Mouse (Mus musculus) left cerebral cortex, adult 8-10 months (tissue): ENCODE data around the gene Aqp1. TPM values are rescaled to one million over a fixed set of nuclear protein-coding genes. Genes with fewer than 3 reads are reported as not detected.

Source experiments
- DNase-seq, 2 experiments: peaks; one replicate each; pipeline ENCODE4 v3.0.0; 2022; ENCODE audit warnings: low spot score in 2 of 2
- total RNA-seq, 4 experiments: library from RNA; stranded (reverse); gene quantifications; 2 replicates each; pipeline ENCODE4 v1.2.4; 2022

The Aqp1 gene
- total RNA-seq, 4 experiments from 2014 or later = 0.59 to 4.8 (median 1.4) TPM

DNA sequence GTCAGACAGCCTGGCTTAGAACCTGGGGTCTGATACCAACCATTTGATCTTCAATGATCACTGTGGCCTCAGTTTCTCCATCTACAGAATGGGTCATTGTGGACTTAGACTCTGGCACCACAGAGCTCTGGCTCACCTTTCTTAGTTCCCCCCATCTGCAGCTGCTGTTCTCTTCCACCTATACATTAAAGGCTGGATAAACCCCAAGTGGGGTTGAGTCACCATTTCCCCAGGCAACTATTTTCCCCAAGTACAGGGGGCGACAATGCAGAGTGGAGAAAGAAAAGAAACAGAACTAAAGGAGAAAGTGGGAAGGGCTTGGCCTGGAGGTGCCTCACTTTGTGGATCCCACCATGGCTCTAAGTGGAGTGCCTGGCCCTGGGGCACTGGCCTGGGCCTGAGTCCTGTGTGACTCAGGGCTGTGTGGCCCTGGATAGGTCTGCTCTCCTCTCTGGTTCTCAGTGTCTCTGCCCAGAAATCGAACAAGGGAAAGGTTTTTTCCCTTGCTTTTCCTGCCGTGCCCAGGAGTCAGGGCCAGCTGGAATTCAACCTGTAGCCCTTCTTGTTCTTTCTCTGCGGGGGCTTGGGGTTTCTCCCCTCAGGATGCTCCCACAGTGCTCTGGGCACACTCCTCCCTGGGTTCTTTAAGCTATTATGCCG is 20.9 kb downstream of the Aqp1 start:
- DNase-seq = no peak

DNA sequence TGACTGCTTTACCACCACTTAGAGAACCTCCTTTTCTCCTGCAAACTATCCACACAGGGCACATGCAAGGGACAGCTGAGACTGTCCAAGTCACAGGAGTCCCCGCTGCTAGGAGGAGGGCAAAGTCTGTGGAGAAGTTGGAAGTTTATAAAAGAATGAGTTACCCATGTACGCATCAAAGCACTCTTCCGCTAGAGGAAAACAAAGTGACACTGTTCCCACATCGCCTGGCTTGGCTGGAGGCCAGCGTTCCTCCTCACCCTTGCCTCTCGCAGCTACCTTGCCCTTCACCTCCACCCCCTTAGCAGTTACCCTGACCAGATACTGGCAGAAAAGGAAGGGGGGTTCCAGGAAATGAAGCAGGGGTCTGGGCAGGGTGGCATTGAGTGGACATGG is 21.4 kb downstream of the Aqp1 start:
- DNase-seq = no peak

DNA sequence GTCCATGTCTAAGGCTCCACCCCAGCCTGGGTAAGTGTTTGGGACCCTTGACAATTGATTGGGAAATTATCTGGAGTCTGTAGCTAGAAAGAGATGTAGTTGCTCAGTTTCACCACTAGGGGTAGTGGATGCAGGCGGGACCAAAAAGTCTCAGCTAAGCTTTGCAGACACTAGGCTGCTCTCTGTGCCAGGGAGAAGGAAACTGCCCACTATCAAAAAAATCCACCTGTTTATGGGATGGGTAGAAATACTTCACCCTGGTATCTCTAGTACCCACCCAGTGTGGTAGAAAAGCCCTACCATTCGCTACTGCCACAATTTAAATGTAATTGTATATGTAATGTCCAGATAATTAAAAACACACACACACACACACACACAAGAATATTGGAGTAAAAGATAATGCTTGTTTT is 22.5 kb downstream of the Aqp1 start:
- DNase-seq = no peak

DNA sequence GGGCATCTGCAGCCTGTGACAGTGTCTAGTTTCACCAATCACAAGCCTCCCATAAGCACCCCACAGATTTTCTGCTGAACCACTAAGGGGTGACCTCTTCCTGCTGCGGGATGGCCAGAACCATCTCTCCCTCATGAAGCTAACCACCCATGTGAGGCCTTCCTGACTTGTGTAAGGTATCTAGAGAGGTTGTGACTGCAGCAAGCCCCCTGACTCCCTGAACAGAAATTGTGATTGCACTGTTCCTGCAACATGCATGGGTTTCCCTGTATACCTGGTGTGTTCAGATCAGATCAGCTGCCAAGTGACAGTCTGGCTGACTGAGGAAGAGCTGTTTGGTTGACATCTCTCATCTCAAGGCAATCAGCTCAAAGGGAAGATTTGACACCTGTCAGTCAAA is 26.4 kb downstream of the Aqp1 start:
- no peak for DNase-seq

DNA sequence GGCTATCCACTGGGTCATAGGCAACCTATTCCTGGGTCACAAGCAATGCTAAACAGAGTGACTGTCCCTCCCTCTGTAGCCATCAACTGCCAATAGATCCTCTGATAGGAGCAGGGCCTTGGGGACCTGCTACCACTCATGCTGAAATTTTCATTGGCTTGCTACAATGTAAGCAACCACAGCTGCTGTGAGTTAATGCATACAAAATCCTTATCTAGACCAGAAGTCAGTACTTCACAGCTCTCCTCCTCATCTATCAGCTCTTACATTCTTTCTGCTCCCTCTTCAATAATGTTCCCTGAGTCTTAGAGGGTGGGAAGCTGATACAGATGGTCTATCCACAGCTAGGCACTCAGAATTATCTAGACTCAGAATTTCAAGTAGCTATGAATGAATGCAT is 30.9 kb downstream of the Aqp1 start:
- DNase-seq = no peak

DNA sequence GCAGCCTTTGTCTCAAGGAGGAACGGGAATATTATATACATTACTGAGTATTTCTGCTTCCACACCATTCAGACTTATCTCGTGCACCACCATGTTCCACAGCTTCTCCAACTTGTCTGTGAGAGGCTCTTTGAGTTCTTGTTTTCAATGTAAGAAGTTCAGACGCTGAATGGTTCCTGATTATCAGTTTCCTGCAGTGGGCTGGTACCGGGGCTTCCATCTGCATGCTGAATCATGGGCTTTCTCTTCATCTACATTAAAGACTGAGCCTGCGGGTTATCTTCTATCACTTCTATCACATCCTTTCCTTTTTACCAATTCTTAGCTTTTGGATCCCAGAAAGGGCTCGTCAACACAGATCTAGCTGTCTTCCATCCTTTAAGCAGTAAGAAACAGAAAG is 34.6 kb downstream of the Aqp1 start:
- DNase-seq = no peak

DNA sequence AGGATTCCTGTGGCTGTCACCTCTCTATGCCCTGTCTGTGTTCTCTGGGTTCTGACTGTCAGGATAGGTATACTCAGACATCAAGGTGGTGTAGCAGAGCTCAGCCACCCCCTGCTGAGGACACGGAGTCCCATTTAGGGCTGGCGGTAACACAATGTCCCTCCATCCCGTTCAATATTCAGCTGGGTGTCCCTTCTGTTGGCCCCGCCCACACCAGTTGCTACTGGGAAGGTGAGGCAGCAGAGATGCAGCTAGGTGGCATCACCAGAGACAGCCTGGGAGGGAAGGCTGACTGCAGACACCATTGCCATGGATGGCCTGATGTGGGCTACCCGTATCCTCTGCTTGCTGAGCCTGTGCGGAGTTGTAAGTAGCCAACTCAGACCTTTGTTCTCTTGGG is 39.8 kb downstream of the Aqp1 start, which contains the start of gene Ghrhr:
Gene Ghrhr (plus strand): TSS at position 220 of the 400 bp plus-strand sequence.
- DNase-seq = no peak

DNA sequence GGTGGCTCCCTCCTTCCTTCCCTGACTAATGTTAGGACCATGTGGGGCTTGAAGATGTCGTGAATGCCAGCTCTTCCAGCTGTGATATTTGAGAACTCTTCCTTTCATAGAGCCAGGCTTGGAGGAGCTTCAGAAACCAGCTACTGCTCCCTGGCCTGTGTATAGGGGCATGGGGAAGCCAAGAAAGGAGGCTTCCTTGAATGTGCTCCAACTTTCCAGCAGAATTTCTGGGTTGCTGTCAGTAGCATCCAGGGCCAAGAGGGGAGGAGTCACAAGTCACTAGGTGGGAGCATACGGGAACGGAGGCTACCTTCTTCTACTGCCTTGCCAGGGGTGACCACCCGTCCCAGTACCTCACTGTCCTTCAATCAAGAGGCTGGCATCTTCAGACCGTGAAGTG is 40.3 kb downstream of the Aqp1 start:
- DNase-seq = no peak

DNA sequence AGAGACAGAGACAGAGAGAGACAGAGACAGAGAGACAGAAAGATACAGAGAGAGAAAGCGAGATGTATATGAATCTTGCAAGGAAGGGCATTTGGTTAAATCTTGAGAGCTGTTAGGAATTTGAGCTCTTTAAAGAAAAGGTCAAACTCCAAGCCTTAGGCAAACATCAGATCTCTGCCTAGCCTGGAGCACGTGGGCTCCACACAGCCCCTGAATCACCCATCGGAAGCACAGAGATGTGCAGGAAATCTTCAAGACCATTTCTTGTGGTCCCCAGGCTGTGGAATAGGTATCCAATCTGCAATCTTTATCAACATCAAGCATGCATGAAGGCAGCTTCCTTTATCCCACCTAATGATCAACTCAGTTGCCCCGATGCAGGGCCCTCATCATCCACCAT is 41.2 kb downstream of the Aqp1 start:
- no peak for DNase-seq

DNA sequence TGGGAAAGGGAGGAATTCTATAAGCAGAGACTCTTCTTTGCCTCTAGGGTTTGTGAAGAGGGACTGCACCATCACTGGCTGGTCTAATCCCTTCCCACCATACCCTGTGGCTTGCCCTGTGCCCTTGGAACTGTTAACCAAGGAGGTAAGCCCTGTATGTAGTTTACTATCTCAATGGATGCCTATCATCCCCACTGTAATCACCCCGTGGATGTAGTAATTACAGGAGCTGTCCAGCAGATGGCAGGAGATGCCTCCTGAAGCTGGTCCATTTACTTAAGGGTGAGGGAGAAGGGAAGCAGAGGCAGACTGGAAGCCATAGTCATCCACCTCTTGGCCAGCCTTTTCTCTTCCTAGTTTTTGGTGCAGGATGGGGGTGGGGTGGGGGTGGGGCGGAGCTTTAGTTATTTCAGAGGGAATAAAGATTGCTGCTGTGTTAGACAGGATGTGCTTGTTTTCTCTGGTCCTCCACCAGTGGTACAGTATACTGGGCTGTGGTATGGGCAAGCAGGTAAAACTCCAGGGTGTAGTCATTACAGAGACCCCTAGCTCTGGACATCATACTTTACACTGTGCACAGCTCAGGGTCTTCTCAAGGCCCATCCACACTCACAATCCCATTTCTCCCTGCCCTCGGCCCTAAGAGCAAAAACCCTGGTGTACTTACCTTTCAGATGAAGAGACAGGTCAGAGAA is 43.6 kb downstream of the Aqp1 start:
- no peak for DNase-seq

DNA sequence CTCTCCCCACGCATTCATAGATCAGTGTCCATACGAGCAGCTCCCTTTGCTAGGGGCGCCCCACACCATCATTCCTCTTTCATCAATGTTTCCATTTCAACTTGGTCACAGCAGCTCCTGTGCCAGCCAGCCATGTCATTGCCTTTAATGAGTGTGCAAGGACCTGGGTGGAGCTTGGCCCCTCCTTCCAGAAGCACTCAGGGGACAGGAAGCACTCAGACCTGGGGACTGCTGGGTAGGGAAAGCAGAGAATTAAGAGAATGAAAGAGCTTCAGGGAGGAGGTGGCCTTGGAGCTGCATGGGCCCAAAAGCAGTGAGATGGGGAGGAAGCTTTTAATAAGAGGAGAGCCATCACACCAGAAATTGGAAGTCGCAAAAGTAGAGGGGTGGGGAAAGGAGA is 45.7 kb downstream of the Aqp1 start:
- no peak for DNase-seq

DNA sequence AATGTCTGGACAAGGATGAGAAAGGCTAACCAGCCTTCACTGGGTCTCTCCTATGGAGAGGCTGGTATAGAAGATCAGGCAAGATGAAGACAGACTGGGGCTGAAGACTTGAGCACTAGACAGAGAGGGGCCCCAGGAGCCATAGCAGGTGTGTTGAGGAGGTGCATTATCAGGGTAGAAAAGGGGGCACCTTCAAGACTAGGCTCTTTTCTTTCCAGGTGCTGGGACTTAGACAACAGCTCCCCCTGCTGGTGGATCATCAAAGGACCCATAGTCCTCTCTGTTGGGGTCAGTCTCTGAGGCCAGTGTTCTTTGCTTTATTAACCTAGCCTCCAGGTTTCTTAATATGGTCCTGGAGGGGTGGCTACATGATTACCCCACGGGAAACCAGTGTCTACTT is 47.7 kb downstream of the Aqp1 start:
- peak in 1 of 2 experiments; percentile 36 for DNase-seq

DNA sequence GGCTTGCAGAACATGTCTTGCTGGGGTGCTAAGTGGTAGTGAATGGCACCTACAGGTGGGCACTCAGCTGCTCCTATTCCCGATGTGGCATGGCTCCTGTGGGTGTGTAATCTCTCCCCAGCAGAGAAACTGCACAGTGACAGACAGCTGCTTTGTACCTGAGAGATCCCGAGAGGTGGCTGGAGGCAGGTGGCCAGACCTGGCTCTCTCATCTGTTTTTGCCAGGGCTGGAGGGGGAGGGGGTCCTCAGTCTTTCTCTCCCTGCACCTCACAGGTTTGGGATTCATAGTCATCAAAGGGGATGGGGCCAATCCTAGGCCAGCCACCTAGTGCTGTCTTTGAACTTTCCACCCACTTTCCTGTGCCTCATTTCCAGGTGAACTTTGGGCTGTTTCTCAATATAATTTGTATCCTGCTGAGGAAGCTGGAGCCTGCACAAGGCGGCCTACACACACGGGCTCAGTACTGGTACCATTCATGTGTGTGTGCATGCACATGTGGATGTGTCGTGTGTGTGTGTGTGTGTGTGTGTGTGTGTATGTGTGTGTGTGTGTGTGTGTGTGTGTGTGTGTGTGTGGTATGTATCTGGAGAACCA is 48.2 kb downstream of the Aqp1 start:
- no peak for DNase-seq

DNA sequence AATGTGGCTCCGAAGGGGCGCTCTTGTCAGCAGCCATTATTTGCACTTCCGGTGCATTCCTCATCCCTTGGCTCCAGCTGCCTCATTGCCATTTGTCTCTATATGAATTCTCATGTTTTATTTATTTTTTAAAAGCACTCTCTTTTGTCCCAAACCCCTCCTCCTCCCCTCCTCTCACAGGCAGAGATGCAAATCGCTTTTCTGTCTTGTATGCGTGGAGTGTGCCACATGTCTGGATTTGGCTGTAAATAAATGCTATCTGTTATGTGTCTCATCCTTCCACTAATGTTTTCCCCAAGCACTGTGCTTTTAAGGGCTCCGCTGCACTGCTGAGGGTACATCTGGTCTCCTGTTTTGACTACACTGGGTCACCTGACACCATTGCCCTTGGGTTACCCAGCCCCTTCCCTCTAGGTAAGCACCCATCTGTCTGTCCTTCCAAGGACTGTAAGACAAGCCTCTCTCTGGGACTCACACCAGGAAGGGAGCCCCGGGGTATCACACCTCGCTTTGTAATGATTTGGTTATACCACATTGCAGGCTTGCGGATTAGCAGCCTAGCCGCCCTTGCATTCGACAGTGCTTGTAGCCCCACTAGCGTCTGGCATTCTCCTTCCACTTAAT is 52.4 kb downstream of the Aqp1 start:
- DNase-seq = no peak

DNA sequence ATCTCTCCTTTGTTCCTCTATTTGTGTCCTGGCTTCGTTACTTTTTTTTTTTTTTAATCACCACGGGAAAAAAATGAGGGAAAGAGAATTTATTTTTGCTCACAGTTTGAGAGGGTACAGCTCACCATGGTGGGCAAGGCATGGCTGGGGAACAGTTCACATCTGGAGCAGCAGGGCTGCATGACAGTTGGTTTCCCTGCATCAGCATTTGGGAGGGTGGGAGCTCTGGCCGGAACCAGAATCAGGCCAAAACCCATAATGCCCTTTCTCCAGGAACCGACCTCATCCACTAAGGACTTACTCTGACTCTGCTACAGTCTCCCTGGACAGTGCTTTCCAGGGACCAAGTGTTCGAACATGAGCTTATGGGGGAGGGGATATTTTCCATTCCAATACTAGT is 53.1 kb downstream of the Aqp1 start:
- DNase-seq = no peak

DNA sequence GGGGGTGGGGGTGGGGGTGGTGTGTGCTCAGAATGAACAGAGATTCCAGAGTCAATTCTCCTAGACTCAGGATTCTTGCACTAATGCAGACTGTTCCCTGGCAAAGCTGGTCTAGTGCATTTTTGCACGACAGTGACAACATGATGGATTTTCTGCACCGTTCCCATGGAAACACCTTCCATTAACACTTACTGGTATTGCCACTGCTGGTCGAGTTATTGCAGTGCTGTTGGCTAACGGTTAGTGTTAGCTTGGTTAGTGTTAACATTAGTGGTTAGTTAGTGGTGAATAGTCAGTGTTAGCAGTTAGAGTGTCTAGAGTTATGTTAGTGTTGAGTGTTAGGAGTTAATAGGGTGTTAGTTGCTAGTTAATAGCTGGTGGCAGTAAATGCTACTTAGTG is 55.6 kb downstream of the Aqp1 start:
- DNase-seq = no peak

DNA sequence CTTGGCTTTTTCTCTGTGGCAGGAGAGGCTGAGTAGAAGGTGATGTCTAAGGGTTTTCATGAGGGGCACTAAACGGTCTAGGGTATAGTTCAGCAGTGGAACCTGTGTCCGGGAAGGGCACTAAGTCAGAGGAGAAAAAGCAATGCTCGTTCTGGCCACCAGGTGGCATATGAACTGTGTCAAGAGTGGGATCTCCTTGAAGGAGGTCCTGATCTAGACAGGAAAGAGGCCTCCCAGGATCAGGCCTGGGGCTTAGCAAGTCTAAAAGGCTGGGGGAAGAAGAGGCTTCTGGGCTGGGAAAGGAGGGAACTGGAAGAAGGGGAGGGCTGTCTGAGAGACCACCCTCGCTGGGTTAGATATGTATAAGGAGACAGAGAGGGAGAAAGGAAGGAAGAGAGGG is 56.2 kb downstream of the Aqp1 start:
- peak in 1 of 2 experiments; percentile 69 for DNase-seq

DNA sequence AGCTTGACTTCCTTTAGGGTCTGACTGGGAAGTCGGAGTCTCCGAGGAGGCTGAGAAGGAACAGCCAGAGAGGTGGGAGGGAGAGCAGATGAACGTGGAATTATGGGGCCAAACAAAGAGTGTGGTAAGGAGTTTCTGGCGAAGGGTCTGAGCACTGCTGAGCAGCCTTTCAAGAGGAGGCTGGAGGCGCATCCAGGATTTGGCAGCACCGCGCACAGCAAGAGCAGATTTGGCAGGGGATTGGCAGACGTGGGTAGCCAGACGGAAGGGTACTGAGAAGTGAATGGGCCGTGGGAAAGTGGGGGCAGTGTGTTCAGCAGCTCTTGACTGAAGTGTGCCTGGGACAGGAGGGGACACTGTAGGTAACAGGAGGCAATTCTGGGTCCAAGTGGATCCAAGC is 58.6 kb downstream of the Aqp1 start:
- DNase-seq = peak; percentile 40 to 89

DNA sequence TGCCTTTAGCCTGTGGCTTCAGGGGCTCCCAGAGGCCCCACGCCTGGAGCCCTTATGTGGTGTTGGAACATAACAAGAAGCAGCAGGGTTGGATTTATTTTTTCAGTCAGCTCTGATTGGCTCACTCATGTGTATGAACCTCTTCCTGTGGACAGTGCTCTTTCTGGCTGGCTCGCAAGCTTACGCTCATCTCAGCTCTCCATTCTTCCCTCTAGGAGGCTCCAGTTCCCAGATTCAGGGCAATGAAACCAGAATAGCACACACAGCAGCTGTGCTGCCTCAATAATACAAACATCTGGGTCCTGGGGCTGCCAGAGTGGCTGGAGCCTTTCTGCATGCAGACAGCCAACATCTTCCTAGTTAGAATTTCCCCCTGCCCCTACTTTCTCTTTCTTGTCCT is 59.9 kb downstream of the Aqp1 start:
- peak; percentile 40 to 63 for DNase-seq

DNA sequence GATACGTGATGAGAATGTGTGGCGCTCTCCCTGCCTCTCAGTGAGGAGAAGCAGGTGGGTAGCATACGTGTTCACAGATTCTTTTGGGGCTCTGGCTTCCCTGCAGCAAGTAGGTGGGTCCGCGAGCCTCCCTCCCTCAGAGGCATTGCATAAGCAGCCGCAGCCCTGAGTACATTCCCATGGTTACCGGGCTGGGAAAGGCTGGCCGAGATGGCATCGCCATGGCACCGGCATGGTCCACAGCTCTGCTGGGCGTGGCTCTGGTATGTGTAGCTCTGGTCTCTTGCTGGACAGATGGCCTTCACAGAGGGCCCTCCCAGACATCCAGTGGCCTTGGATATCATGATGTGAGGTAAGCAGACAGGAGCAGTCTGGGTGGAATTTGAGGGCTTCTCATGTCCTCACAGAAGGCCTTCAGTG is 60.4 kb downstream of the Aqp1 start:
- peak; percentile 65 to 91 for DNase-seq
